Mouse (Mus musculus) myocyte (in vitro differentiated cells): Measurements from ENCODE around the gene Bmpr1a. TPM values are rescaled to one million over a fixed set of nuclear protein-coding genes. Genes with fewer than 3 reads are reported as not detected.

ENCODE experiments used
- H3K27me3 ChIP-seq: one replicate; pipeline ENCODE4 v1.6.1; 2011; ENCODE audit not compliant: control insufficient read depth, insufficient read depth, insufficient read length
- H3K36me3 ChIP-seq: one replicate; pipeline ENCODE4 v1.6.1; 2011; ENCODE audit not compliant: control insufficient read depth, insufficient read depth
- H3K4me2 ChIP-seq: one replicate; pipeline ENCODE4 v1.6.1; 2011; ENCODE audit warnings: low read depth, control low read depth
- H3K4me3 ChIP-seq: one replicate; pipeline ENCODE4 v1.5.1; 2011; ENCODE audit warnings: mild to moderate bottlenecking, control low read depth, moderate library complexity
- H3K79me2 ChIP-seq: one replicate; pipeline ENCODE4 v1.6.1; 2011; ENCODE audit not compliant: control insufficient read depth, insufficient read depth
- H3ac ChIP-seq: one replicate; pipeline ENCODE4 v1.6.1; 2011; ENCODE audit not compliant: control insufficient read depth, insufficient read length
- CEBPB ChIP-seq: IDR thresholded peaks from 2 replicates; pipeline ENCODE4 v1.6.1; 2011; ENCODE audit warnings: mild to moderate bottlenecking, moderate library complexity; ENCODE audit not compliant: poor library complexity, insufficient read depth, severe bottlenecking
- E2F4 ChIP-seq: IDR thresholded peaks from one replicate; pipeline ENCODE4 v1.6.1; 2011; ENCODE audit warnings: mild to moderate bottlenecking, control low read depth, moderate library complexity; ENCODE audit not compliant: insufficient read depth
- MAX ChIP-seq: IDR thresholded peaks from one replicate; pipeline ENCODE4 v1.6.1; 2011; ENCODE audit warnings: low read depth, mild to moderate bottlenecking, control low read depth
- MYOD1 ChIP-seq, 3 experiments: IDR thresholded peaks; one replicate each; pipeline ENCODE4 v1.6.1; 2011; ENCODE audit warnings: control low read depth in 2 of 3, low read depth in 2 of 3, mild to moderate bottlenecking in 2 of 3, moderate library complexity in 1 of 3; ENCODE audit not compliant: insufficient read length in 2 of 3, control insufficient read depth in 1 of 3
- MYOG ChIP-seq, 3 experiments: IDR thresholded peaks; one replicate each; pipeline ENCODE4 v1.6.1; 2011; ENCODE audit warnings: control low read depth in 2 of 3, low read depth in 2 of 3, mild to moderate bottlenecking in 2 of 3; ENCODE audit not compliant: insufficient read length in 2 of 3, control insufficient read depth in 1 of 3, insufficient read depth in 1 of 3
- POLR2A ChIP-seq: IDR thresholded peaks from one replicate; pipeline ENCODE4 v1.6.1; 2011; ENCODE audit warnings: low read depth, mild to moderate bottlenecking, control low read depth, moderate library complexity; ENCODE audit not compliant: insufficient read length
- POLR2AphosphoS2 ChIP-seq: IDR thresholded peaks from one replicate; pipeline ENCODE4 v1.6.1; 2011; ENCODE audit warnings: low read depth, control low read depth; ENCODE audit not compliant: insufficient read length
- REST ChIP-seq: IDR thresholded peaks from one replicate; pipeline ENCODE4 v1.6.1; 2011; ENCODE audit warnings: mild to moderate bottlenecking, control low read depth, moderate library complexity; ENCODE audit not compliant: insufficient read depth, insufficient read length
- SRF ChIP-seq: IDR thresholded peaks from one replicate; pipeline ENCODE4 v1.6.1; 2011; ENCODE audit warnings: low read depth; ENCODE audit not compliant: control insufficient read depth, insufficient read length
- TCF12 ChIP-seq: IDR thresholded peaks from one replicate; pipeline ENCODE4 v1.6.1; 2011; ENCODE audit warnings: mild to moderate bottlenecking, control low read depth; ENCODE audit not compliant: poor library complexity, insufficient read depth, severe bottlenecking
- TCF3 ChIP-seq: IDR thresholded peaks from one replicate; pipeline ENCODE4 v1.6.1; 2011; ENCODE audit warnings: low read depth, control low read depth; ENCODE audit not compliant: insufficient read length
- USF1 ChIP-seq: IDR thresholded peaks from one replicate; pipeline ENCODE4 v1.6.1; 2011; ENCODE audit warnings: low read depth, mild to moderate bottlenecking, control low read depth, moderate library complexity
- polyA plus RNA-seq: library from polyadenylated mRNA; unstranded; fragments of >200 nt; fragmentation: generic; extraction: Trizol; gene quantifications from one replicate; pipeline ENCODE4 v1.2.1, GENCODE M21; 2012; ENCODE audit warnings: missing spikeins

Bmpr1a gene
- polyA plus RNA-seq, 1 experiment = 10.5 TPM

DNA sequence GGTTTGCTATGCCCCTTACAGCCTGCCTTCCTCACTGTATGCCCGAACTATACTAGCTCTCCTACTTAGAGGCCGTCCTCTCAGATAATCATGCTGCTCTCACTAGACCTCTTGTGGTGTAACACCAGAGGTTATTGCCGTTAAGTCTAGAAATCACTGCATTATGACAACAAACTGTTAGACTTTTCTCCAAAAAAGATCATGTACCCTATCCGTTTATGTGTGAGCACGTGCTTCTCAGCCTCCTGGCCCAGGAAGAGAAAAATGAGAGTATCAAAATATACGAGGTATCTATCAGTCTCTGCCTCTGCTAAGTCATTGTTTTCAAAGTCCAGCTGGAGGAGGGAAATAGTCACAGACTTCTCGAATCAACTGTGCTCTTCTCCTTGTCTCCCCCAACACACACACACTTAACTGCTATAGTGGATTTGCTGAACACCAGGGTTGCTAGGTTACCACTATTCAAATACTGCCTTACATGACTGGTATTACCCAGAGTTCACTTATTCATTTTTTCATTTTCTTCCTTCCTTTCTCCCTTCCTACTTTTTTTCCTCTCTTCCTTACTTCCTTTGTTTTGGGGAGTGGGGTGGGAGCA is 5.8 kb upstream of the Bmpr1a start:
- H3K4me3 ChIP-seq = no peak overlapping the region
- TF ChIP-seq REST = no peak
- no peak for TF ChIP-seq POLR2AphosphoS2
- TF ChIP-seq CEBPB = 0 out of 2 replicates have a peak, but pooled peaks have one; percentile 2
- peak; percentile 11 for TF ChIP-seq USF1
- no peak for TF ChIP-seq TCF3
- TF ChIP-seq MYOD1 (IDR thresholded peaks at IDR 0.05; ENCODE audit: control insufficient read depth in 1 of 3, insufficient read length in 2 of 3, low read depth in 2 of 3) = no peak
- TF ChIP-seq E2F4 = no peak
- H3ac ChIP-seq = no peak overlapping the region
- H3K27me3 ChIP-seq = no peaks in the 10 kb centered on the region
- H3K36me3 ChIP-seq = no peaks in the 10 kb centered on the region
- no peaks in the 10 kb centered on the region for H3K79me2 ChIP-seq
- H3K4me2 ChIP-seq = peak overlapping the region; percentile 84

DNA sequence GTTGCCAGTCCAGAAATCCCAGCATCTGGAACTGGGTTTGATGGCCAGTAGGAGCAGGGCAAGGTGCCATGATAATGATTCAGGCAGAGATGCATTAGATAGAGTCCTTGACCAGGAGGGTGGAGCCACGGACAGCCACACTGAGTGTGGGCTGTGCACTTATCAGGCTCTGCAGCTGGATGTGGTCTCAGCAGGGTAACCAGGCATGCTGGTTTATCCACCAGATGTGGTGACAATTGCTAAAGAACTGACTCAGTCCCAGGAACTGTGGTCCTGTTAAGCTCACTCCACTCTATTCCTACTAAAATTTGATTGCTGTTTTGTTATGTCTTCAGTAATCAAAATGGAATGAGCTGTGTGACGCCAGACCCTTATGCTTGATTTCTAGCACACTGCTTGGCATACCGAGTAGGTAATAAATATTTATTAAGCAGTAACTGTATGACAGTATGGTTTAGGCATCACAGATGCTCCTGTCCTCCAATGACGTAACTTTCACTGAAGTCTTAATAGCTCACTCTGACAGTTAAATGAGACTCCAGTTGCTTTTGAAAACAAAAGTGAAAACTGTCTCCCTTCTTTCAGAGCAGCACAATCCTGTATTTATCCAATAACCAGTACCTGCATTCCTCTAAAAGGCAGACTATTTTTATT is 5.2 kb upstream of the Bmpr1a start:
- Histone ChIP-seq H3K4me2 (peak overlapping the region; percentile 84), H3K36me3 (no peaks in the 10 kb centered on the region), H3K4me3 (no peak overlapping the region), H3ac (no peak overlapping the region), H3K27me3 (no peaks in the 10 kb centered on the region), H3K79me2 (no peaks in the 10 kb centered on the region)
- TF ChIP-seq USF1 = no peak
- TF ChIP-seq CEBPB = peak; percentile 22; the same call in 1 of the 2 replicates
- TF ChIP-seq MYOD1 (IDR thresholded peaks at IDR 0.05; ENCODE audit: control insufficient read depth in 1 of 3, insufficient read length in 2 of 3, low read depth in 2 of 3) = peak in 1 of 3 experiments; percentile 19

DNA sequence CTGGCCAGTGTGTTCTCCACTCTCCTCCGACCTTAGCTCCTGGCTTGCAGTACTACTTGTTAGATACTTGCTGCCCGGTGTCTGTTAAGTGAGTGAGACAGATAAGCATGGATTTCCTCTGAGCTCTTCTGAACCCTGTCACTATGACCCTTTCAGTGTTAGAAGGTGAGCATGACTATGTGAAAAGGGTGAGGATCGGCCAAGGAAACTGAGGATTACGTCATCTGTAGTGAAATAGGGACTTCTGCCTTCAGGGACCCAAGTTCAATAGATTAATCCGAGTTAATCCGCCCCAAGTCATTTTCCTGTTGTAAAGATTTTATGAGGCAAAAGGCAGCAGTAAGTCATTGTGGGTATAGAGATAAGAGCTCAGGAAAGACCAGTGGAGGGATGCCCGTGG is 2.2 kb upstream of the Bmpr1a start:
- H3K4me2 ChIP-seq = no peak overlapping the region
- no peak overlapping the region for H3K4me3 ChIP-seq
- H3ac ChIP-seq = no peak overlapping the region
- TF ChIP-seq REST = no peak
- TF ChIP-seq TCF3 = no peak
- no peak for TF ChIP-seq POLR2AphosphoS2
- TF ChIP-seq CEBPB = no peak
- no peak for TF ChIP-seq SRF
- TF ChIP-seq E2F4 = no peak
- H3K27me3 ChIP-seq = no peaks in the 10 kb centered on the region
- peaks cover 15% of the 10 kb centered on the region for H3K79me2 ChIP-seq
- no peaks in the 10 kb centered on the region for H3K36me3 ChIP-seq

DNA sequence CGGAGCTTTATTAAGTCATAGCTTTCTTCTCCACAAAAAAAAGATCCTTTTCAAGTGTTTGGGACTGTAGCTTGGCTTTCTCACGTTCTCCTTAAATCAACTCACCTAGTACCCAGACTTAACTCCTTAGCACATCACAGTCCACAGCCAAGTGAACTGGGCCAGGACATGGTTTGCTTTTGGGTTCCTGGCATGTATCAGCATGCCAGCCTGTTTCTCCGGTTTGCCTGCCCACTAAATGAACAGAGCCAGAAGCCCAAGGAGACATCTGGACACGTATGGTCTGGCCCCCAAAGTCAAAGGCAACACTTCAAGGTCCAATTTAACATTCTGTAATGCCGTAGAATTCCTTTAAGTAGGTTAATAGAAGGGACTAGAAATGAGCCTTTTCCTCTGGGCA is 1.2 kb upstream of the Bmpr1a start:
- Histone ChIP-seq H3K4me2 (peak overlapping the region; percentile 85), H3K79me2 (peaks cover 25% of the 10 kb centered on the region), H3K4me3 (no peak overlapping the region), H3K27me3 (no peaks in the 10 kb centered on the region), H3ac (no peak overlapping the region), H3K36me3 (no peaks in the 10 kb centered on the region)
- no peak for TF ChIP-seq MYOD1 (IDR thresholded peaks at IDR 0.05; ENCODE audit: control insufficient read depth in 1 of 3, insufficient read length in 2 of 3, low read depth in 2 of 3)
- no peak for TF ChIP-seq POLR2AphosphoS2
- TF ChIP-seq SRF = no peak
- no peak for TF ChIP-seq CEBPB
- TF ChIP-seq POLR2A = no peak
- TF ChIP-seq USF1 = no peak
- no peak for TF ChIP-seq REST
- TF ChIP-seq TCF12 = no peak
- TF ChIP-seq MYOG (IDR thresholded peaks at IDR 0.05; ENCODE audit: control insufficient read depth in 1 of 3, insufficient read depth in 1 of 3, insufficient read length in 2 of 3, low read depth in 2 of 3) = no peak
- TF ChIP-seq TCF3 = no peak
- TF ChIP-seq MAX = no peak
- no peak for TF ChIP-seq E2F4

- Histone ChIP-seq H3K36me3 (no peaks in the 10 kb centered on the region), H3ac (no peak overlapping the region), H3K27me3 (no peaks in the 10 kb centered on the region), H3K4me2 (peak overlapping the region; percentile 85), H3K4me3 (peak overlapping the region; percentile 69), H3K79me2 (peaks cover 31% of the 10 kb centered on the region)
- TF ChIP-seq MAX = no peak
- no peak for TF ChIP-seq POLR2AphosphoS2
- no peak for TF ChIP-seq POLR2A
- no peak for TF ChIP-seq SRF
- no peak for TF ChIP-seq CEBPB
- TF ChIP-seq MYOG (IDR thresholded peaks at IDR 0.05; ENCODE audit: control insufficient read depth in 1 of 3, insufficient read depth in 1 of 3, insufficient read length in 2 of 3, low read depth in 2 of 3) = no peak
- TF ChIP-seq REST = no peak
- TF ChIP-seq MYOD1 (IDR thresholded peaks at IDR 0.05; ENCODE audit: control insufficient read depth in 1 of 3, insufficient read length in 2 of 3, low read depth in 2 of 3) = no peak
- no peak for TF ChIP-seq USF1
- TF ChIP-seq TCF3 = no peak
- no peak for TF ChIP-seq TCF12
- no peak for TF ChIP-seq E2F4
Measured at GRCm38 (mm10) chr14:34503759-34504158, 618 bp upstream of the Bmpr1a start.
